Mouse (Mus musculus) regulatory T cell (primary cell): Measurements from ENCODE around the gene Atxn1.

Source experiments
- in situ Hi-C: fragments of 300-600 bp; cut with MboI, MseI; formaldehyde crosslinking; loops from one replicate; pipeline ENCODE4 v1.15.1; 2025; ENCODE audit warnings: high pct_unique_total_duplicates

The Atxn1 gene

GRCm38 (mm10) chr13:45903519-45904274 is 61.1 kb downstream of the Atxn1 start:
- in situ Hi-C loops: no loop called here

GRCm38 (mm10) chr13:45902457-45902856 is 62.4 kb downstream of the Atxn1 start:
- in situ Hi-C loops: no loop called here

GRCm38 (mm10) chr13:45900776-45901175 is 64.0 kb downstream of the Atxn1 start:
- in situ Hi-C loops: no loop called here

- in situ Hi-C loops: no loop called here
Observed at GRCm38 (mm10) chr13:45897571-45897970, 67.2 kb downstream of the Atxn1 start.

GRCm38 (mm10) chr13:45894760-45895159 is 70.0 kb downstream of the Atxn1 start:
- in situ Hi-C loops: no loop called here

GRCm38 (mm10) chr13:45894234-45894633 is 70.6 kb downstream of the Atxn1 start:
- in situ Hi-C loops: no loop called here

- in situ Hi-C loops: no loop called here
Observed at GRCm38 (mm10) chr13:45891073-45891472, 73.7 kb downstream of the Atxn1 start.

- in situ Hi-C loops: no loop called here
Observed at GRCm38 (mm10) chr13:45888953-45889749, 75.7 kb downstream of the Atxn1 start.

GRCm38 (mm10) chr13:45884878-45885277 is 79.9 kb downstream of the Atxn1 start:
- in situ Hi-C loops: no loop called here

- in situ Hi-C loops: no loop called here
Observed at GRCm38 (mm10) chr13:45883791-45884238, 81.0 kb downstream of the Atxn1 start.

- in situ Hi-C loops: no loop called here
Observed at GRCm38 (mm10) chr13:45882976-45883440, 81.8 kb downstream of the Atxn1 start.

- in situ Hi-C loops: no loop called here
Observed at GRCm38 (mm10) chr13:45880543-45880845, 84.3 kb downstream of the Atxn1 start.

- in situ Hi-C loops: no loop called here
Observed at GRCm38 (mm10) chr13:45879746-45880542, 84.9 kb downstream of the Atxn1 start.

GRCm38 (mm10) chr13:45876939-45877338 is 87.9 kb downstream of the Atxn1 start:
- in situ Hi-C loops: no loop called here

- in situ Hi-C loops: no loop called here
Observed at GRCm38 (mm10) chr13:45876368-45876760, 88.4 kb downstream of the Atxn1 start.

GRCm38 (mm10) chr13:45875686-45876367 is 89.0 kb downstream of the Atxn1 start:
- in situ Hi-C loops: no loop called here

- in situ Hi-C loops: no loop called here
Observed at GRCm38 (mm10) chr13:45874196-45874595, 90.6 kb downstream of the Atxn1 start.

- in situ Hi-C loops: no loop called here
Observed at GRCm38 (mm10) chr13:45872966-45873365, 91.8 kb downstream of the Atxn1 start.

- in situ Hi-C loops: no loop called here
Observed at GRCm38 (mm10) chr13:45872041-45872746, 92.6 kb downstream of the Atxn1 start.

- in situ Hi-C loops: no loop called here
Observed at GRCm38 (mm10) chr13:45871554-45871953, 93.3 kb downstream of the Atxn1 start.

GRCm38 (mm10) chr13:45868886-45869285 is 95.9 kb downstream of the Atxn1 start:
- in situ Hi-C loops: no loop called here
